Mouse (Mus musculus) adrenal gland, postnatal 14 days (tissue): ENCODE measurements around the gene Khk. TPM values are rescaled to one million over a fixed set of nuclear protein-coding genes. Genes with fewer than 3 reads are reported as not detected.

ENCODE experiments used
- DNase-seq: peaks from one replicate; pipeline ENCODE4 v3.0.0; 2021; ENCODE audit warnings: mixed read lengths
- total RNA-seq: library from RNA; stranded (reverse); gene quantifications from 2 replicates; pipeline ENCODE4 v1.2.3, GENCODE M21; 2021

Khk gene
- total RNA-seq, 1 experiment from 2014 or later = 70.5 TPM

DNA sequence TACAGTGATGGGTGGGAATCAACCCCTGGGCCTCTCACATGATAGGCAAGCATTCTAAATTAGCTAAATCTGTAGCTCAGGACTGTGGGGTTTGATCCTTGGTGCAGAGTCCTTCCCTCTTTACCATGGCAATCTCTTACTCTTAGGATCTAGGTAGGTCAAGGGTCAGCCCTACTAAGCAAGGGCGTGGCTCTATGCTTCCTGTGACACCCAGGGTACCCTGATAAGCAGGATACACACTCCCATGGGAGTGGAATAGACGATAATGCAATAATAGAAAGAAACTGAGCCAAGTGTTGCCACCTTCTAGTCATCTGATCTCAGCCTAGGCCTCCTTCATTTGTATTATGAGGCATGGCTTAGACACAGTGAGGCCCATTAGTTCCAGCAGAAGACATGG lies 48.2 kb downstream of the Khk start:
- DNase-seq = no peak

DNA sequence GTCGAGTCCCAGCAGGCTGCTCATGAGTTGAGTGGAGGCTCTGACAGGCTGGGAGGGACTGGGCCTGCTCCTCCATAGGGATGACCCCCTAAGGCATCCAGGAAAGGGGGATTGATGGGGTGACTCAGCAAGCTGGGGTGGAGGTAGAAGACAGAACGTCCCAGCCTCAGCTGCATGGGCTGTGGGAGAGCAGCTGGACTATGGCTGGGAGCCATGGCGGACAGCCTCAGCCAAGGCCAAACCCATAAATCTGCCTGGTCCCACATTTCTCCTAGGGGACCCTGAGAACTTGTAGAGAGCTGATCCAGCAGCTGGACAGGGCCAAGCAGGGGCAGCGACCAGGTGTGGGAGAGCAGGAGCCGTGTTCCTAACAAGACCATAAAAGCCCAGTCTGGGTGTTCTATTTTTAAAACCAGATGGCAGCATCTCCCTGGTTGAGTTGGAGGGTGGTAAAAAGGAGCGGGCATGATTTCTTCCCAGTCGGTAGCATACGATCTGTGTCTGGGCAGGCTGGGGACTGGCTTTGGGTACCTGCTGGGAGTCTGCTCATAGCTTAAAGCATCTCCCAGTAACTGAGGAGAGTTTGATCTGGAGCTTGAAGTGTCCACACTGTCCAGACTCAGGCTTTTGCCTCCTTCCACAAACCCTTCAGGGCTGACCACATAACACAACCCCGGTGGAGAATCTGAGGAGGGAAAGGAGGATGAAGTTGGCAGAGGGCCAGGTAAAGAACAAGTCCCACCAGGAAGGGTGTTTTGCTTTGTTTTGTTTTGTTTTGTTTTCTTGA lies 53.8 kb downstream of the Khk start:
- DNase-seq = peak; percentile 74

Other genes starting within 250 kb of the Khk start
- 1.4 and 4.5 TPM in 2 replicates for gene Dpysl5, start 209.9 kb upstream of the Khk start, total RNA-seq
- gene Mapre3, start 106.8 kb upstream of the Khk start, total RNA-seq = 44.1 and 46.5 TPM in 2 replicates
- 48.5 and 55.1 TPM in 2 replicates for gene Tmem214, start 53.4 kb upstream of the Khk start, total RNA-seq
- 10.4 and 11.7 TPM in 2 replicates for gene Agbl5, start 32.7 kb upstream of the Khk start, total RNA-seq
- 210 and 212 TPM in 2 replicates for gene Ost4, start 13.6 kb upstream of the Khk start, total RNA-seq
- 46.2 and 51.0 TPM in 2 replicates for gene Emilin1, start 8.0 kb upstream of the Khk start, total RNA-seq
- gene Cgref1, start 24.2 kb downstream of the Khk start, total RNA-seq = 0.56 and 0.86 TPM in 2 replicates
- 117 and 128 TPM in 2 replicates for gene Preb, start 38.9 kb downstream of the Khk start, total RNA-seq
- 1.1 and 1.2 TPM in 2 replicates for gene Tcf23, start 47.2 kb downstream of the Khk start, total RNA-seq
- gene Atraid, start 126.9 kb downstream of the Khk start, total RNA-seq = 116 and 121 TPM in 2 replicates
- 19.7 and 24.0 TPM in 2 replicates for gene Slc5a6, start 127.5 kb downstream of the Khk start, total RNA-seq
- gene Cad, start 133.3 kb downstream of the Khk start, total RNA-seq = 31.0 and 37.3 TPM in 2 replicates
- not detected in 2 replicates for gene Dnajc5g, start 184.9 kb downstream of the Khk start, total RNA-seq
- 0.49 and 0.74 TPM in 2 replicates for gene Slc30a3, start 186.8 kb downstream of the Khk start, total RNA-seq
- gene Trim54, start 195.3 kb downstream of the Khk start, total RNA-seq = not detected in 2 replicates
- gene Ucn, start 217.4 kb downstream of the Khk start, total RNA-seq = not detected in 2 replicates
- 41.7 and 46.4 TPM in 2 replicates for gene Mpv17, start 232.8 kb downstream of the Khk start, total RNA-seq